Mouse (Mus musculus): ENCODE measurements around the gene Ttll10.

GRCm38 (mm10) chr4:156077499-156078301 is 18.5 kb upstream of the Ttll10 start:
- peak; percentile 80; the same call in 1 of the 2 replicates for TF ChIP-seq POLR2A (IDR thresholded peaks at IDR 0.05; ENCODE audit: low read depth, low read length)
- no peak for TF ChIP-seq CTCF (IDR thresholded peaks at IDR 0.05; ENCODE audit: extremely low read depth, insufficient read length, insufficient replicate concordance, low read depth, low read length)

All from small intestine, adult 2 months (tissue).